Mouse (Mus musculus) embryonic facial prominence, embryonic 15.5 days (tissue): ENCODE data around the gene Ptpn13. TPM values are rescaled to one million over a fixed set of nuclear protein-coding genes. Genes with fewer than 3 reads are reported as not detected.

Experiments used
- polyA plus RNA-seq: library from polyadenylated mRNA; unstranded; fragments of >200 nt; fragmentation: Nextera tagmentation; extraction: Ambion mirVana; gene quantifications from 2 replicates; pipeline ENCODE4 v1.2.1, GENCODE M21; 2015

Gene Ptpn13
- polyA plus RNA-seq, 1 experiment from 2014 or later: 22.7 TPM

Other genes with a start within 250 kb of the Ptpn13 start
- 3.3 and 4.5 TPM in 2 replicates for gene Mapk10, start 213.9 kb upstream of the Ptpn13 start, polyA plus RNA-seq
- 7.8 TPM in 2 replicates for gene Slc10a6, start 204.2 kb downstream of the Ptpn13 start, polyA plus RNA-seq
- gene 1700016H13Rik, start 230.8 kb downstream of the Ptpn13 start, polyA plus RNA-seq: 0.12 and 0.15 TPM in 2 replicates